Mouse (Mus musculus) embryonic facial prominence, embryonic 11.5 days (tissue): ENCODE data around the gene Tgfb1. TPM values are rescaled to one million over a fixed set of nuclear protein-coding genes. Genes with fewer than 3 reads are reported as not detected.

Source experiments
- ATAC-seq: fragments of 200-750 bp; cut with Nextera tagmentation; replicated peaks from 2 replicates; pipeline ENCODE4 v1.8.0; 2017; ENCODE audit warnings: low read depth; ENCODE audit not compliant: insufficient number of reproducible peaks, low FRiP score, low TSS enrichment
- DNase-seq: peaks from one replicate; pipeline ENCODE4 v3.0.0-alpha.2; 2015; ENCODE audit warnings: low spot score
- H3K27ac ChIP-seq: fragments of 300-500 bp; sonication (generic); replicated peaks from 2 replicates; pipeline ENCODE4 v1.5.1; 2014; ENCODE audit warnings: mild to moderate bottlenecking, low read depth, low read length, control low read depth
- H3K27me3 ChIP-seq: fragments of 300-500 bp; sonication (generic); 2 replicates; pipeline ENCODE4 v1.6.1; 2014; ENCODE audit warnings: mild to moderate bottlenecking, low read length, moderate library complexity, mixed read lengths; ENCODE audit not compliant: control insufficient read depth, insufficient read depth
- H3K36me3 ChIP-seq: fragments of 300-500 bp; sonication (generic); replicated peaks from 2 replicates; pipeline ENCODE4 v1.6.1; 2014; ENCODE audit warnings: low read depth, mild to moderate bottlenecking, low read length, moderate library complexity, mixed read lengths; ENCODE audit not compliant: control insufficient read depth, insufficient read depth
- H3K4me1 ChIP-seq: fragments of 300-500 bp; sonication (generic); 2 replicates; pipeline ENCODE4 v1.6.1; 2014; ENCODE audit warnings: low read length, mixed read lengths; ENCODE audit not compliant: control insufficient read depth, insufficient read depth
- H3K4me2 ChIP-seq: fragments of 300-500 bp; sonication (generic); 2 replicates; pipeline ENCODE4 v1.6.1; 2014; ENCODE audit warnings: low read depth, mild to moderate bottlenecking, control low read depth, low read length, moderate library complexity
- H3K4me3 ChIP-seq: fragments of 300-500 bp; sonication (generic); 2 replicates; pipeline ENCODE4 v1.5.1; 2014; ENCODE audit warnings: low read depth, low read length, control low read depth
- H3K9ac ChIP-seq: fragments of 300-500 bp; sonication (generic); replicated peaks from 2 replicates; pipeline ENCODE4 v1.6.1; 2014; ENCODE audit warnings: mild to moderate bottlenecking, control low read depth, low read length
- H3K9me3 ChIP-seq: fragments of 300-500 bp; sonication (generic); replicated peaks from 2 replicates; pipeline ENCODE4 v1.6.1; 2016; ENCODE audit warnings: mild to moderate bottlenecking, low read length, inconsistent platforms, mixed read lengths; ENCODE audit not compliant: control insufficient read depth
- WGBS: fragments of 180-500 bp; shearing (Covaris S2); extraction: QIAGEN DNeasy Blood & Tissue Kit; methylation state at CpG from one replicate; pipeline ENCODE4 v1.1.7; 2014; 5-methylcytosine and 5-hydroxymethylcytosine counted together
- polyA plus RNA-seq: library from polyadenylated mRNA; unstranded; fragments of >200 nt; fragmentation: Nextera tagmentation; extraction: Ambion mirVana; gene quantifications from 2 replicates; pipeline ENCODE4 v1.2.1, GENCODE M21; 2014

The Tgfb1 gene
- 1.1 and 1.5 TPM in 2 replicates for polyA plus RNA-seq

DNA sequence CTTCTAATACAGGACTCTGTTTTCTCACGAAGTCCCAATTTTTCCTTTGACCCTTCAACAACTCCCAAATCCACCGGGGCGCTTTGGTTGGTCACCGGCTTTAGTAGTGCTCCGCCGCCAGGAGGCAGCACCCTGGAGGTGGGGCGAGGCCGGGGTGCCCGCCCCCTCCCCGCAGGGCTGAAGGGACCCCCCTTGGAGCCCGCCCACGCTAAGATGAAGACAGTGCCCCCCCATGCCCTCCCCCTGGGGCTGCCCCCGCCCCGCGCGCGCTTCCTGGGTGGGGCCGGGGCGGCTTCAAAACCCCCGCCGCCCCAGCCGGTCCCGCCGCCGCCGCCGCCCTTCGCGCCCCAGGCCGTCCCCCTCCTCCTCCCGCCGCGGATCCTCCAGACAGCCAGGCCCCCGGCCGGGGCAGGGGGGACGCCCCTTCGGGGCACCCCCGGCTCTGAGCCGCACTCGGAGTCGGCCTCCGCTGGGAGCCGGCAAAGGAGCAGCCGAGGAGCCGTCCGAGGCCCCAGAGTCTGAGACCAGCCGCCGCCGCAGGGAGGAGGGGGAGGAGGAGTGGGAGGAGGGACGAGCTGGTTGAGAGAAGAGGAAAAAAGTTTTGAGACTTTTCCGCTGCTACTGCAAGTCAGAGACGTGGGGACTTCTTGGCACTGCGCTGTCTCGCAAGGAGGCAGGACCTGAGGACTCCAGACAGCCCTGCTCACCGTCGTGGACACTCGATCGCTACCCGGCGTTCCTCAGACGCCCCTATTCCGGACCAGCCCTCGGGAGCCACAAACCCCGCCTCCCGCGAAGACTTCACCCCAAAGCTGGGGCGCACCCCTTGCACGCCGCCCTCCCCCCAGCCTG is at the start of gene Tgfb1:
Tgfb1 (plus strand) TSS at position 323 of the 852 bp plus-strand sequence.
- Histone ChIP-seq H3K27ac (no peak within 1 kb of the TSS), H3K4me2 (peak within 1 kb of the TSS; percentile 90), H3K27me3 (peaks cover 33% of the 10 kb centered on the region), H3K4me3 (peak within 1 kb of the TSS; percentile 55), H3K4me1 (peaks cover 10% of the 10 kb centered on the region), H3K36me3 (no peaks in the 10 kb centered on the region), H3K9me3 (no peaks in the 10 kb centered on the region), H3K9ac (peak within 1 kb of the TSS; percentile 63)
- DNase-seq (peak; percentile 71), ATAC-seq (peak; percentile 41)
- 1% methylated on average over 61 of the region's 69 CpGs for WGBS

DNA sequence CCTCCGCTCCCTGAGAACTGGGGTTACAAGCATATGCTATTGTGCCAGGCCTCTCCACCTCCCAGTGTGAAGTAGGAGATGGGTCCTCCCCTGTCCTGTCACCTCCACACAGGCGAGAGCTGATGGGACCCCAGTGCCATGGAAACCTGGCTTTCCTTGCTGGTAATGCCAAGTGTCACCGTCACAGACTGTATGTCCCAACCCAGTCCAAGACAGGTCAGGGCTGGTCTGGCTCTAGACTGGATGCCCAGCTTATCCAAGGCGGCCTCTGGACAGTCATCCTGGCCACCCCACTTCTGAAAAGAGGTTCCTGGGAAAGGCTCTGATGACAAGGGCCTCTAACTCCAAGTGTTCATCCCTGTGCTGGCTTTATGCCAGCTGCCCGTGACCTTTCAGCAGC is 49.7 kb upstream of the Tgfb1 start:
- no peak overlapping the region for H3K9ac ChIP-seq
- H3K9me3 ChIP-seq = no peaks in the 10 kb centered on the region
- ATAC-seq (no peak), DNase-seq (no peak)
- WGBS = 90% methylated on average over 5 of the region's 5 CpGs
- H3K27ac ChIP-seq = no peak overlapping the region
- no peak overlapping the region for H3K4me3 ChIP-seq
- H3K27me3 ChIP-seq = no peaks in the 10 kb centered on the region
- no peaks in the 10 kb centered on the region for H3K4me1 ChIP-seq
- no peak overlapping the region for H3K4me2 ChIP-seq
- no peaks in the 10 kb centered on the region for H3K36me3 ChIP-seq

DNA sequence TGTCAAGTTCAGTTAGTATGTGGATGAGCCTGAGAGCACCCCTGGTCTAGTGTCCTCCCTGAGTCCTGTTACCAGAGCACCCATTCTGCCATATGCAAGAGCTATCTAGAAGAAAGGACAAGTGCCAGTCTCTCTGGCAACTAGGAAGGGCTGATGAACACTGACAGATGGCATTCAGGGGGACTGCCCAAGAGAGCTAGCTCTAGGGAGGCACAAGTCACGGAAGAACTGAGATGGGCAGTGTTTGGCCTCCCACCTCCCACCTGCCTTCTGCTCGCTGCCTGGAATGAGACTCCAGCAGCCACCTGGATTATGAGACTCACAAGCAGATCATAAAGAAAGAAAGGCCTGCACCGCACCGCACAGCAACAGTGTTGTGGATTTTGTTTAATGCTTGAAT is 47.0 kb upstream of the Tgfb1 start:
- Histone ChIP-seq H3K27me3 (no peaks in the 10 kb centered on the region), H3K36me3 (no peaks in the 10 kb centered on the region), H3K4me2 (no peak overlapping the region), H3K9me3 (no peaks in the 10 kb centered on the region), H3K4me3 (no peak overlapping the region), H3K27ac (no peak overlapping the region), H3K4me1 (no peaks in the 10 kb centered on the region), H3K9ac (no peak overlapping the region)
- 97% methylated on average over 4 of the region's 4 CpGs for WGBS
- DNase-seq (no peak), ATAC-seq (no peak)

DNA sequence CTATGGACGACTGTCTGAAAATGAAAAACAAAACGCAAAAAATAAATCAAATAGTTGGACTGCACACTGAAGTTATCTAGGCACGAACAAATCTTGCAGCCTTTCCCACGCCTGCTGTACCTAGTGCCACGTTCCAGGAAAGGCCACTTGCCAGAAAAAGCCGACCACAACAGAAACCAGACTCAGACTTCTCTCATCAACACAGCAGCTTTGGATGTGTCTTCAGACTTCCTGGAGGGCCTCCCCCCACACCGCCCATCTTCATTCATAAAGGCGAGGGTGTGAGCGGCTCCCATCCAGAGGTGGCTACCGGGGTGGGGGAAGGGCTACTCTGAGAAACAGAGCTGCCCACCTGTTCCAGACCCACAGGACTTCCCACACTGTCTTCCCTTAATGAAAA is 42.7 kb upstream of the Tgfb1 start:
- no peak overlapping the region for H3K4me3 ChIP-seq
- no peak for ATAC-seq
- no peaks in the 10 kb centered on the region for H3K36me3 ChIP-seq
- no peak overlapping the region for H3K27ac ChIP-seq
- DNase-seq = no peak
- H3K4me2 ChIP-seq = no peak overlapping the region
- H3K9me3 ChIP-seq = no peaks in the 10 kb centered on the region
- no peaks in the 10 kb centered on the region for H3K4me1 ChIP-seq
- no peaks in the 10 kb centered on the region for H3K27me3 ChIP-seq
- 85% methylated on average over 10 of the region's 10 CpGs for WGBS
- H3K9ac ChIP-seq = no peak overlapping the region

DNA sequence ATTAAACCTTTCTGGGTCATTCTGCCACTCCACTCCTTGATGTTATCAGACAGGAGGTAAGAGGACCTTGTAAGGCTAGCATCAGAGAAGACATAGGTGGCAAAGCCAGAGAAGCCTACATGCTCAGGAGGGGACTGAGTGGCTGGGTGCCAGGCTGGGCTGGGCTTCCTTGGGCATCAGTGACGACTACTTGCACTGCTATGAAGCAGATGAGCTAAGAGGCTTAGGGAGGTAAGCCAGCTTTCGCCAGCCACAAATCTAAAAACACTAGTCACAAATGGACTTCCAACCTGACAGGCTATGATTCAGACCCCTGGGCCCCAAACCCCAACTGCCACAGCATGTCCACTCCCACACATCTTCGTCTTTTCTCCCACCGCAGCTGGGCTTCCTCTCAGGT is 42.2 kb upstream of the Tgfb1 start:
- no peaks in the 10 kb centered on the region for H3K4me1 ChIP-seq
- no peak overlapping the region for H3K9ac ChIP-seq
- H3K27ac ChIP-seq = no peak overlapping the region
- no peaks in the 10 kb centered on the region for H3K36me3 ChIP-seq
- 86% methylated on average over 4 of the region's 4 CpGs for WGBS
- H3K4me3 ChIP-seq = no peak overlapping the region
- H3K4me2 ChIP-seq = no peak overlapping the region
- no peaks in the 10 kb centered on the region for H3K27me3 ChIP-seq
- DNase-seq (no peak), ATAC-seq (no peak)
- H3K9me3 ChIP-seq = no peaks in the 10 kb centered on the region

DNA sequence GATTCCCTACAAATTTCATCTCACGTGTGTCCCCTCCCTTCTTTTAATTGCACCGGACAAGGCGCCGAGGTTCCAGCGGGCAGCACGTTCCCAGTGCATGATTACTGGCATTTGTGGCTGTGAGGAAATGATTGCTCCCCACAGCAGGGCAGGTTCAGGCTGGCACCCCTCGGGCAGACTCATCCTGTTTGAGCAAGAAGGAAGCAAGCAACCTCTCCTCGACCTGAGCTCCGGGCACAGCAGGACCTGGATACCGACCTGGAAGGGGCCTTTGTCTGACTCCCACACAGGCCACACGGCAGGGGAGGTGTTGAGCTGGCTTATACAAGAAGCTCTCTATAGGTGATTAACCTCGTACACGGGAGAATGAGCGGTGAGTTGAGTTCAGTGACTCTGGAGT is 41.7 kb upstream of the Tgfb1 start:
- no peaks in the 10 kb centered on the region for H3K36me3 ChIP-seq
- ATAC-seq (no peak), DNase-seq (no peak)
- H3K4me3 ChIP-seq = no peak overlapping the region
- 53% methylated on average over 14 of the region's 14 CpGs for WGBS
- no peaks in the 10 kb centered on the region for H3K27me3 ChIP-seq
- H3K4me1 ChIP-seq = no peaks in the 10 kb centered on the region
- no peak overlapping the region for H3K9ac ChIP-seq
- H3K4me2 ChIP-seq = no peak overlapping the region
- no peak overlapping the region for H3K27ac ChIP-seq
- no peaks in the 10 kb centered on the region for H3K9me3 ChIP-seq

DNA sequence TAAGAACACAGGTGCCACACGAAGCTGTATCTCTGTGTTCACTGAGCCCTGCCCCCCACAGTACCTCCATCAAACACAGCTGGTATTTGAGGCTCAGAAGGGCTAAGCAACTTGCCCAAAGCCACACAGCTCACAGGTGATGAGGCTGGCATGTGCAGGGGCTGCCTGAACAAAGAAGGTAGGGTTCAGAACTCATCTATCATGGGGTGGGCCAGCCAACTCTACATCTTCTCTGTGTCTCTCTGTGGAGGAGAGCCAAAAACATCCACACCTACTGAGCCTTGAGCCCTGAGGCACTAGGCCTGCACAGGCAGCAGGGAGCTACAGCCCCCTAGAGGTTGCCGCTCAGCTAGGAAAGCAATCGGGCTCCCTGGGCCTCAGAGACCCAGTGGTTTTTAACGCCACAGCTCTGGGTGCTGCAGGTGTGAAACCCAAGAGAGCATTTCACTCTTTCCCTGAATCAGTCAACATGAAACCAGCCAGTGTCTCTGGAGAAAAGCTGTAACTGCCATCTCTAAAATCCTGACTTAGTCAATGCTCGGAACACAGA is 39.2 kb upstream of the Tgfb1 start:
- H3K27me3 ChIP-seq = no peaks in the 10 kb centered on the region
- no peaks in the 10 kb centered on the region for H3K9me3 ChIP-seq
- H3K36me3 ChIP-seq = no peaks in the 10 kb centered on the region
- H3K4me2 ChIP-seq = no peak overlapping the region
- H3K27ac ChIP-seq = no peak overlapping the region
- H3K4me3 ChIP-seq = no peak overlapping the region
- ATAC-seq (no peak), DNase-seq (no peak)
- 55% methylated on average over 5 of the region's 5 CpGs for WGBS
- H3K4me1 ChIP-seq = no peaks in the 10 kb centered on the region
- no peak overlapping the region for H3K9ac ChIP-seq

DNA sequence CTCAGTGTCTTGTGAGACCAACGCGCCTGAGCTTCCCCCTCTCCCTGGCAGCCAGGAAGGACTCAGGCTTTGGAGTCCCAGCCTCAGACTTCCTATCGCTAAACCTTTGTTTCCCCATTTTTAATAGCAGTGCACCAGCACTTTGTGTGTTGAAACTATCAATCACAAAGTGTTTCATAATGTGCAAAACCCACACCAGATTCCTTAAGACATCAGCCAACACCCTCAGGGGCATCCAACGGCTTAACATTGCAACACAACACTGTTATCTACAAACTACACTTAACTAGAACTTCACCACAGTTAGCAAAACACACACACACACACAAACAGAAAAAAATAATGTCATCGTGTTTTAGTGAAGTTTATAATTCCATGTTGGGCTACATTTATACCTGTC is 37.0 kb upstream of the Tgfb1 start:
- DNase-seq (no peak), ATAC-seq (no peak)
- 64% methylated on average over 5 of the region's 5 CpGs for WGBS
- H3K27me3 ChIP-seq = no peaks in the 10 kb centered on the region
- no peak overlapping the region for H3K9ac ChIP-seq
- no peak overlapping the region for H3K27ac ChIP-seq
- no peaks in the 10 kb centered on the region for H3K36me3 ChIP-seq
- H3K9me3 ChIP-seq = no peaks in the 10 kb centered on the region
- H3K4me1 ChIP-seq = no peaks in the 10 kb centered on the region
- H3K4me3 ChIP-seq = no peak overlapping the region
- no peak overlapping the region for H3K4me2 ChIP-seq
